Mouse (Mus musculus): ENCODE measurements around the gene Pip5k1b.

Gene Pip5k1b

GRCm38 (mm10) chr19:24352298-24352959, 203.2 kb downstream of the Pip5k1b start:
- H3K27me3 ChIP-seq (ENCODE audit: control insufficient read depth, insufficient read depth, low read length, poor library complexity, severe bottlenecking), result no peaks in the 10 kb centered on the region
- peaks cover 1% of the 10 kb centered on the region; the same call in 1 of the 2 replicates for H3K36me3 ChIP-seq (ENCODE audit: control insufficient read depth, insufficient read depth, low read length, poor library complexity, severe bottlenecking)
- no peak for DNase-seq (ENCODE audit: low read depth, low spot score)

- H3K36me3 ChIP-seq (ENCODE audit: control insufficient read depth, insufficient read depth, low read length, poor library complexity, severe bottlenecking), result no peaks in the 10 kb centered on the region
- H3K27me3 ChIP-seq (ENCODE audit: control insufficient read depth, insufficient read depth, low read length, poor library complexity, severe bottlenecking), result no peaks in the 10 kb centered on the region
- no peak for DNase-seq (ENCODE audit: low read depth, low spot score)
Measured at GRCm38 (mm10) chr19:24344501-24344900, 211.2 kb downstream of the Pip5k1b start.

- H3K36me3 ChIP-seq (ENCODE audit: control insufficient read depth, insufficient read depth, low read length, poor library complexity, severe bottlenecking), result no peaks in the 10 kb centered on the region
- DNase-seq (ENCODE audit: low read depth, low spot score), result no peak
- no peaks in the 10 kb centered on the region for H3K27me3 ChIP-seq (ENCODE audit: control insufficient read depth, insufficient read depth, low read length, poor library complexity, severe bottlenecking)
Measured at GRCm38 (mm10) chr19:24342786-24343185, 212.9 kb downstream of the Pip5k1b start.

GRCm38 (mm10) chr19:24336370-24337076, 219.1 kb downstream of the Pip5k1b start:
- Histone ChIP-seq H3K36me3 (ENCODE audit: control insufficient read depth, insufficient read depth, low read length, poor library complexity, severe bottlenecking) (no peaks in the 10 kb centered on the region; the same call in 1 of the 2 replicates), H3K27me3 (ENCODE audit: control insufficient read depth, insufficient read depth, low read length, poor library complexity, severe bottlenecking) (no peaks in the 10 kb centered on the region)
- no peak for DNase-seq (ENCODE audit: low read depth, low spot score)

GRCm38 (mm10) chr19:24335611-24336343, 219.9 kb downstream of the Pip5k1b start:
- H3K27me3 ChIP-seq (ENCODE audit: control insufficient read depth, insufficient read depth, low read length, poor library complexity, severe bottlenecking), result no peaks in the 10 kb centered on the region
- no peak for DNase-seq (ENCODE audit: low read depth, low spot score)
- no peaks in the 10 kb centered on the region; the same call in 1 of the 2 replicates for H3K36me3 ChIP-seq (ENCODE audit: control insufficient read depth, insufficient read depth, low read length, poor library complexity, severe bottlenecking)

GRCm38 (mm10) chr19:24332956-24333355, 222.7 kb downstream of the Pip5k1b start:
- no peak for DNase-seq (ENCODE audit: low read depth, low spot score)
- Histone ChIP-seq H3K36me3 (ENCODE audit: control insufficient read depth, insufficient read depth, low read length, poor library complexity, severe bottlenecking) (no peaks in the 10 kb centered on the region; the same call in 1 of the 2 replicates), H3K27me3 (ENCODE audit: control insufficient read depth, insufficient read depth, low read length, poor library complexity, severe bottlenecking) (no peaks in the 10 kb centered on the region)

GRCm38 (mm10) chr19:24331274-24331673, 224.4 kb downstream of the Pip5k1b start:
- no peak for DNase-seq (ENCODE audit: low read depth, low spot score)
- Histone ChIP-seq H3K36me3 (ENCODE audit: control insufficient read depth, insufficient read depth, low read length, poor library complexity, severe bottlenecking) (no peaks in the 10 kb centered on the region; the same call in 1 of the 2 replicates), H3K27me3 (ENCODE audit: control insufficient read depth, insufficient read depth, low read length, poor library complexity, severe bottlenecking) (no peaks in the 10 kb centered on the region)

- Histone ChIP-seq H3K36me3 (ENCODE audit: control insufficient read depth, insufficient read depth, low read length, poor library complexity, severe bottlenecking) (no peaks in the 10 kb centered on the region; the same call in 1 of the 2 replicates), H3K27me3 (ENCODE audit: control insufficient read depth, insufficient read depth, low read length, poor library complexity, severe bottlenecking) (no peaks in the 10 kb centered on the region)
- no peak for DNase-seq (ENCODE audit: low read depth, low spot score)
Measured at GRCm38 (mm10) chr19:24330366-24330765, 225.3 kb downstream of the Pip5k1b start.

- DNase-seq (ENCODE audit: low read depth, low spot score), result no peak
- no peaks in the 10 kb centered on the region; the same call in 1 of the 2 replicates for H3K36me3 ChIP-seq (ENCODE audit: control insufficient read depth, insufficient read depth, low read length, poor library complexity, severe bottlenecking)
- H3K27me3 ChIP-seq (ENCODE audit: control insufficient read depth, insufficient read depth, low read length, poor library complexity, severe bottlenecking), result no peaks in the 10 kb centered on the region
Measured at GRCm38 (mm10) chr19:24327921-24328320, 227.8 kb downstream of the Pip5k1b start.

- Histone ChIP-seq H3K27me3 (ENCODE audit: control insufficient read depth, insufficient read depth, low read length, poor library complexity, severe bottlenecking) (no peaks in the 10 kb centered on the region), H3K36me3 (ENCODE audit: control insufficient read depth, insufficient read depth, low read length, poor library complexity, severe bottlenecking) (no peaks in the 10 kb centered on the region)
- no peak for DNase-seq (ENCODE audit: low read depth, low spot score)
Measured at GRCm38 (mm10) chr19:24326969-24327368, 228.7 kb downstream of the Pip5k1b start.

- no peaks in the 10 kb centered on the region for H3K27me3 ChIP-seq (ENCODE audit: control insufficient read depth, insufficient read depth, low read length, poor library complexity, severe bottlenecking)
- DNase-seq (ENCODE audit: low read depth, low spot score), result no peak
- H3K36me3 ChIP-seq (ENCODE audit: control insufficient read depth, insufficient read depth, low read length, poor library complexity, severe bottlenecking), result no peaks in the 10 kb centered on the region
Measured at GRCm38 (mm10) chr19:24325692-24326091, 230.0 kb downstream of the Pip5k1b start.

GRCm38 (mm10) chr19:24323841-24324613, 231.6 kb downstream of the Pip5k1b start:
- Histone ChIP-seq H3K27me3 (ENCODE audit: control insufficient read depth, insufficient read depth, low read length, poor library complexity, severe bottlenecking) (no peaks in the 10 kb centered on the region), H3K36me3 (ENCODE audit: control insufficient read depth, insufficient read depth, low read length, poor library complexity, severe bottlenecking) (no peaks in the 10 kb centered on the region)
- DNase-seq (ENCODE audit: low read depth, low spot score), result no peak

GRCm38 (mm10) chr19:24321900-24322311, 233.8 kb downstream of the Pip5k1b start:
- Histone ChIP-seq H3K36me3 (ENCODE audit: control insufficient read depth, insufficient read depth, low read length, poor library complexity, severe bottlenecking) (no peaks in the 10 kb centered on the region), H3K27me3 (ENCODE audit: control insufficient read depth, insufficient read depth, low read length, poor library complexity, severe bottlenecking) (no peaks in the 10 kb centered on the region)
- no peak for DNase-seq (ENCODE audit: low read depth, low spot score)

GRCm38 (mm10) chr19:24321211-24321899, 234.3 kb downstream of the Pip5k1b start:
- no peaks in the 10 kb centered on the region for H3K27me3 ChIP-seq (ENCODE audit: control insufficient read depth, insufficient read depth, low read length, poor library complexity, severe bottlenecking)
- H3K36me3 ChIP-seq (ENCODE audit: control insufficient read depth, insufficient read depth, low read length, poor library complexity, severe bottlenecking), result no peaks in the 10 kb centered on the region
- no peak for DNase-seq (ENCODE audit: low read depth, low spot score)

Measured in splenic B cell, adult 2 months (primary cell).